Mouse (Mus musculus) heart, embryonic 10.5 days (tissue): ENCODE data around the gene Slc39a10. TPM values are rescaled to one million over a fixed set of nuclear protein-coding genes. Genes with fewer than 3 reads are reported as not detected.
"Not testable (repeated sequence)": the region's sequence is repeated elsewhere in the genome, so short reads cannot be mapped to it uniquely, and the experiment has no call there.

ENCODE experiments used
- DNase-seq: peaks from one replicate; pipeline ENCODE4 v3.0.0-alpha.2; 2017; ENCODE audit warnings: low spot score
- H3K27ac ChIP-seq: fragments of 300-500 bp; sonication (generic); 2 replicates; pipeline ENCODE4 v1.5.1; 2016; ENCODE audit warnings: mild to moderate bottlenecking
- H3K27me3 ChIP-seq: fragments of 300-500 bp; sonication (generic); 2 replicates; pipeline ENCODE4 v1.6.1; 2016; ENCODE audit warnings: mild to moderate bottlenecking; ENCODE audit not compliant: poor library complexity, insufficient read depth, severe bottlenecking
- H3K36me3 ChIP-seq: fragments of 300-500 bp; sonication (generic); 2 replicates; pipeline ENCODE4 v1.6.1; 2016; ENCODE audit warnings: mild to moderate bottlenecking, moderate library complexity
- H3K4me1 ChIP-seq: fragments of 300-500 bp; sonication (generic); 2 replicates; pipeline ENCODE4 v1.6.1; 2016; ENCODE audit warnings: mild to moderate bottlenecking
- H3K4me3 ChIP-seq: fragments of 300-500 bp; sonication (generic); 2 replicates; pipeline ENCODE4 v1.5.1; 2016; ENCODE audit warnings: mild to moderate bottlenecking, moderate library complexity
- H3K9me3 ChIP-seq: fragments of 300-500 bp; sonication (generic); 2 replicates; pipeline ENCODE4 v1.6.1; 2016; ENCODE audit warnings: mild to moderate bottlenecking, moderate library complexity
- WGBS: fragments of 180-500 bp; shearing (Covaris S2); methylation state at CpG from one replicate; pipeline ENCODE4 v1.1.7; 2016; 5-methylcytosine and 5-hydroxymethylcytosine counted together
- polyA plus RNA-seq: library from polyadenylated mRNA; unstranded; fragments of >200 nt; fragmentation: Nextera tagmentation; extraction: Ambion mirVana; gene quantifications from 2 replicates; pipeline ENCODE4 v1.2.1, GENCODE M21; 2016

Slc39a10 gene
- polyA plus RNA-seq, 1 experiment from 2014 or later = 51.3 TPM

- no peaks in the 10 kb centered on the region for H3K4me1 ChIP-seq
- H3K27me3 ChIP-seq = no peaks in the 10 kb centered on the region
- H3K27ac ChIP-seq = no peak overlapping the region
- H3K36me3 ChIP-seq = peaks cover 62% of the 10 kb centered on the region
- 88% methylated on average over 4 of the region's 4 CpGs for WGBS
- no peak overlapping the region for H3K4me3 ChIP-seq
- no peaks in the 10 kb centered on the region for H3K9me3 ChIP-seq
- DNase-seq = no peak
Measured at GRCm38 (mm10) chr1:46822256-46822972, 70.2 kb downstream of the Slc39a10 start.

- Histone ChIP-seq H3K27me3 (no peaks in the 10 kb centered on the region), H3K36me3 (peaks cover 50% of the 10 kb centered on the region), H3K4me3 (no peak overlapping the region), H3K4me1 (no peaks in the 10 kb centered on the region), H3K9me3 (no peaks in the 10 kb centered on the region), H3K27ac (no peak overlapping the region)
- no peak for DNase-seq
- 95% methylated on average over 5 of the region's 5 CpGs for WGBS
Measured at GRCm38 (mm10) chr1:46817934-46818333, 74.7 kb downstream of the Slc39a10 start.

- not testable (repeated sequence) for H3K27ac ChIP-seq, H3K27me3 ChIP-seq, DNase-seq, H3K4me3 ChIP-seq, H3K9me3 ChIP-seq, H3K4me1 ChIP-seq
- H3K36me3 ChIP-seq = peaks cover 20% of the 10 kb centered on the region
- 88% methylated on average over 4 of the region's 4 CpGs for WGBS
Measured at GRCm38 (mm10) chr1:46808630-46809029, 84.0 kb downstream of the Slc39a10 start.

GRCm38 (mm10) chr1:46805074-46805473 lies 87.6 kb downstream of the Slc39a10 start:
- H3K4me1 ChIP-seq = no peaks in the 10 kb centered on the region
- no peak overlapping the region for H3K27ac ChIP-seq
- DNase-seq = no peak
- no peaks in the 10 kb centered on the region for H3K9me3 ChIP-seq
- 77% methylated on average over 1 of the region's 1 CpGs for WGBS
- H3K4me3 ChIP-seq = no peak overlapping the region
- H3K27me3 ChIP-seq = no peaks in the 10 kb centered on the region
- H3K36me3 ChIP-seq = peaks cover 9% of the 10 kb centered on the region; the same call in 1 of the 2 replicates

- not testable (repeated sequence) for H3K36me3 ChIP-seq, H3K9me3 ChIP-seq, H3K27ac ChIP-seq, H3K4me1 ChIP-seq, H3K4me3 ChIP-seq, H3K27me3 ChIP-seq, DNase-seq
- 81% methylated on average over 4 of the region's 4 CpGs for WGBS
Measured at GRCm38 (mm10) chr1:46782227-46782626, 110.4 kb downstream of the Slc39a10 start.

GRCm38 (mm10) chr1:46770077-46770695 lies 122.5 kb downstream of the Slc39a10 start:
- H3K4me1 ChIP-seq, DNase-seq: not testable (repeated sequence)
- WGBS = 77% methylated on average over 7 of the region's 7 CpGs

GRCm38 (mm10) chr1:46769318-46769717 lies 123.3 kb downstream of the Slc39a10 start:
- H3K27me3 ChIP-seq, H3K27ac ChIP-seq, H3K9me3 ChIP-seq, H3K4me1 ChIP-seq, DNase-seq, H3K36me3 ChIP-seq, H3K4me3 ChIP-seq: not testable (repeated sequence)

More at GRCm38 (mm10) chr1:46770077-46770695, 122.5 kb downstream of the Slc39a10 start:
- not testable (repeated sequence) for H3K36me3 ChIP-seq, H3K27ac ChIP-seq, H3K4me3 ChIP-seq, H3K27me3 ChIP-seq, H3K9me3 ChIP-seq

- 38% methylated on average over 3 of the region's 3 CpGs for WGBS
- H3K27me3 ChIP-seq, H3K36me3 ChIP-seq, H3K4me1 ChIP-seq, DNase-seq, H3K9me3 ChIP-seq, H3K4me3 ChIP-seq, H3K27ac ChIP-seq: not testable (repeated sequence)
Measured at GRCm38 (mm10) chr1:46764600-46764999, 128.1 kb downstream of the Slc39a10 start.
